Mouse (Mus musculus) layer of hippocampus, postnatal 36 days (tissue): ENCODE data around the gene Clec14a. TPM values are rescaled to one million over a fixed set of nuclear protein-coding genes. Genes with fewer than 3 reads are reported as not detected.
"Not testable (repeated sequence)": the region's sequence is repeated elsewhere in the genome, so short reads cannot be mapped to it uniquely, and the experiment has no call there.

ENCODE experiments used
- DNase-seq, 2 experiments: peaks; one replicate each; pipeline ENCODE4 v3.0.0; 2022
- total RNA-seq, 2 experiments: library from RNA; stranded (reverse); gene quantifications; 2 replicates each; pipeline ENCODE4 v1.2.3; 2021

Clec14a gene
- 1 to 10 TPM; 2.0 to 2.5 TPM for total RNA-seq

- DNase-seq, result peak in 1 of 2 experiments; percentile 27
Observed at GRCm38 (mm10) chr12:58268563-58269501, at the start of gene Clec14a. Gene Clec14a, minus strand, starts transcription at chr12:58269290.

DNA sequence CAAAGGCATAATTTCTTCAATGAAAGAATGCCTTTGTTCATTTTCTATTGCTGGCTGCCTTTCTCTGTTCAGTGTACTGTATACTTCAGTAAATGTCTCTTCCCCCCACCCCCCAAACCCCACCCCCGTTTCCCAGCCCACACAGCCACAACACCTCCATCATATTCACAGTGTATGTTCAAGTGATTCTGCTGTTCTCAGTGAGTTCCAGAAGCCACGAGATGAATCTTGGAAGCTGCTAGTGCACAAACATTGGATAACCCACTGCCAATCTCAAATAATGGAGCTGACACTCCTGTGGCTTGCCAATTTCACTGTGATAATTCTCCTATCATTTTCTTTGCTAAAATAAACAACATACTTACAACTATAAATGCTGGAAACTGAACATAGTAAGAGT is 38.7 kb upstream of the Clec14a start:
- no peak for DNase-seq

DNA sequence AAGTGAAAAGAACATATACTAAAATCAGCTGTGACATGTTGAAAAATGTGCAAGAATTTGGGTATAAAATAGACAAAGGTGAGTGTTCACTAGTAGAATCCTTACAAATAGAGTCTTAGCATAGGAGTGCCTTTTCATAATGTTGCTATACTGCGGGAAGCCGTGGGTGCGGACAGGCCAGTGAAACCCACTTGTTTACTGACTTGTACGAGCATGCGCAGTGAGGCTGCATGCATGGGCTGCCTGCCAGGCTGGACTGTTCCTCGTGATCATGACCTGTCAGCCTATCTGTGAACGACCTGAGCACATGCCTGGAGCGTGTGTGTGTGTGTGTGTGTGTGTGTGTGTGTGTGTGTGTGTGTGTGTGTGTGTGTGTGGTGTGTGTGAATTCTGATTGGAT is 37.3 kb upstream of the Clec14a start:
- not testable (repeated sequence) for DNase-seq

DNA sequence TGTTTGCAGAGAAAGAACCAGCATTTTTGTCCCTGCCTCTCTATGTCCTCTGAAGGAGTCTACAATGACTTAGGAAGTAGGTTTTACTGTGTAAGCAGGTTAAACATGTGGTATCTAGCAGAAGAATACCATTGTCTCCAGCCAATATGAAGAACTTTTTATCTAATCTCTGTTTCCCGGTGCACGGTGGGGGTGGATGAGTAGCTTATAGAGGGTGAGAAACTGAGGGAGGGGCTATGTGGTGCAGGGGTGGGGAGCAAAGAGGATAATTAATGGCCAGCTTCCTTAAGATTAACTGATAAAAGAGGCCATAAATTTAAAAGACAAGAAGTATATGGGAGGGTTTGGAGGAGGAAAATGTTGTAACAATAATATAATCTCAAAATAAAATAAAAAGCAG is 36.5 kb upstream of the Clec14a start:
- no peak for DNase-seq

GRCm38 (mm10) chr12:58296980-58297379 is 27.9 kb upstream of the Clec14a start:
- DNase-seq, result no peak

DNA sequence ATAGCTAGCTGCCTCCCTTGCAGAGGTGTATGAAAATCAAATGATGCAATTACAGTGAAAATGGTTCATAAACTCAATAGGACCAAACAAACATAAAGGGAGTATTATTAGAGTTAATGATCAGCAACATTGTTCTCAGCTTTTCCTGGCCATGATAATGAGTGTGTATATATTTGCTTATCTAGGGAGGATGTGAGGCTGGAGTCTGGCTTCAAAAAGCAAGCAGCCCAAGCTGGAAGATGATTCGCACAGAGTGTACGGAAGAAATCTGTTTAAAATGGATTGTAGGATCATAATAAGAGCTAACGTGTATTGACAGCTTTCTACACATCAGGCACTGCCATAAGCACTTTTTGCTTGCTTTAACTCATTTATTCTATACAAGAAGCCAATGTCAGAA is 16.8 kb upstream of the Clec14a start:
- DNase-seq, result no peak

DNA sequence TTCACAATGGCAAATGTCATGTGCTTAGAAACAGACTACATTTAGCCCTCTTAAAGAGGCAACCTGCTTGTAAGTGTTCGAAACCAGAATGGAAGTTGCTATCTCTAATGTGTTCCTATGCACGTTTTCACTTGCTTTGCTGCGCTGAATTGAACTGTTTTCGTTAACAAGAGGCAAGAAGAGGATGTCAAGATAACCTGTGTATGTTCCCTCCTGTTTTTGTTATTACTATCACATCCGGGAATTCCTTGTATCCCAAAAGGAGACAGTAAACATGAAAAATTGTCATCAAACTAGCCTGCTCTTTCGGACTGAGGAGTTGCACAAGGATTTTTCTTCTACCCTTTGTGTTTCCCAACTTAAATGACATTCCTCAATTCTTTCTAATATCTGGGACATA is 1.4 kb upstream of the Clec14a start:
- DNase-seq, result no peak

- DNase-seq, result no peak
Observed at GRCm38 (mm10) chr12:58269505-58269904, 415 bp upstream of the Clec14a start.

- peak in 1 of 2 experiments; percentile 24 for DNase-seq
Observed at GRCm38 (mm10) chr12:58268186-58268562, 916 bp downstream of the Clec14a start.

GRCm38 (mm10) chr12:58267779-58268178 is 1.3 kb downstream of the Clec14a start:
- no peak for DNase-seq

GRCm38 (mm10) chr12:58251901-58252300 is 17.2 kb downstream of the Clec14a start:
- no peak for DNase-seq

DNA sequence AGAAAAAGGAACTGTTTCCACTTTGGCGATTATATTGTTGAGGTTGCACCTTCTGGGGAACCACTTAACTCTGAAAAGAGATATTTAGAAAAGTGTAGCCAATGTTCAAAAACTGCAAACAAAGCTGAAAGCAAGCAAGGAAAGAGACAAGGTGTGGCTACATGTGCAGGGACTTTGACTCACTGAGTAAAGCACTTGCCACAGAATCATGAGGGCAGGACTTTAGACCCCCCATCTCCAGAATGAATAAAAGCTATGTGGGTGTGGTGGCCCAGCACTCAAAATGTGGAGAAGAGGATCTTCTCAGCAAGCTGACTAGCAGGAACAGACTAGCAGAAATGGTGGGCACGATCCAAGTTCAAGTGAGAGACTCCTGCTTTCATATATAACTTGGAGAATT is 36.6 kb downstream of the Clec14a start:
- DNase-seq, result no peak

- no peak for DNase-seq
Observed at GRCm38 (mm10) chr12:58225644-58226043, 43.4 kb downstream of the Clec14a start.

GRCm38 (mm10) chr12:58219078-58219477 is 50.0 kb downstream of the Clec14a start:
- DNase-seq, result no peak

GRCm38 (mm10) chr12:58216218-58216617 is 52.9 kb downstream of the Clec14a start:
- DNase-seq, result no peak

Other genes starting within 250 kb of the Clec14a start
- 10 to 100 TPM; 26.5 to 30.0 TPM for gene Sstr1, start 57.5 kb downstream of the Clec14a start, total RNA-seq